Mouse (Mus musculus): ENCODE data around the gene Lemd1.
A peak's percentile ranks its signal among the peaks of the same experiment; 100 is the strongest.

The Lemd1 gene

GRCm38 (mm10) chr1:132200562-132201510, 9.6 kb downstream of the Lemd1 start:
- DNase-seq (ENCODE audit: low spot score), result no peak

- DNase-seq (ENCODE audit: low spot score), result no peak
Measured at GRCm38 (mm10) chr1:132201511-132201860, 10.3 kb downstream of the Lemd1 start.

GRCm38 (mm10) chr1:132201936-132202335, 10.7 kb downstream of the Lemd1 start:
- DNase-seq (ENCODE audit: low spot score), result no peak

- no peak for DNase-seq (ENCODE audit: low spot score)
Measured at GRCm38 (mm10) chr1:132202771-132203170, 11.5 kb downstream of the Lemd1 start.

GRCm38 (mm10) chr1:132205958-132206357, 14.7 kb downstream of the Lemd1 start:
- no peak for DNase-seq (ENCODE audit: low spot score)

GRCm38 (mm10) chr1:132206828-132207227, 15.6 kb downstream of the Lemd1 start:
- DNase-seq (ENCODE audit: low spot score), result no peak

GRCm38 (mm10) chr1:132208154-132208553, 16.9 kb downstream of the Lemd1 start:
- DNase-seq (ENCODE audit: low spot score), result no peak

- no peak for DNase-seq (ENCODE audit: low spot score)
Measured at GRCm38 (mm10) chr1:132209400-132209799, 18.2 kb downstream of the Lemd1 start.

- peak; percentile 21 for DNase-seq (ENCODE audit: low spot score)
Measured at GRCm38 (mm10) chr1:132210922-132211321, 19.7 kb downstream of the Lemd1 start.

GRCm38 (mm10) chr1:132211672-132212071, 20.4 kb downstream of the Lemd1 start:
- no peak for DNase-seq (ENCODE audit: low spot score)

GRCm38 (mm10) chr1:132212218-132212617, 21.0 kb downstream of the Lemd1 start:
- DNase-seq (ENCODE audit: low spot score), result peak; percentile 29

- no peak for DNase-seq (ENCODE audit: low spot score)
Measured at GRCm38 (mm10) chr1:132213076-132213475, 21.8 kb downstream of the Lemd1 start.

- no peak for DNase-seq (ENCODE audit: low spot score)
Measured at GRCm38 (mm10) chr1:132216276-132216675, 25.0 kb downstream of the Lemd1 start.

GRCm38 (mm10) chr1:132221627-132222026, 30.4 kb downstream of the Lemd1 start:
- no peak for DNase-seq (ENCODE audit: low spot score)

GRCm38 (mm10) chr1:132222166-132222565, 30.9 kb downstream of the Lemd1 start:
- DNase-seq (ENCODE audit: low spot score), result no peak

GRCm38 (mm10) chr1:132226297-132227080, 35.3 kb downstream of the Lemd1 start:
- no peak for DNase-seq (ENCODE audit: low spot score)

GRCm38 (mm10) chr1:132229667-132230066, 38.4 kb downstream of the Lemd1 start, which contains the start of gene Gm10188:
Gm10188 (minus strand) TSS chr1:132229767.
- DNase-seq (ENCODE audit: low spot score), result no peak

- DNase-seq (ENCODE audit: low spot score), result no peak
Measured at GRCm38 (mm10) chr1:132231470-132232274, 40.4 kb downstream of the Lemd1 start.

GRCm38 (mm10) chr1:132233566-132233965, 42.3 kb downstream of the Lemd1 start:
- peak; percentile 18 for DNase-seq (ENCODE audit: low spot score)

GRCm38 (mm10) chr1:132234757-132235273, 43.6 kb downstream of the Lemd1 start:
- no peak for DNase-seq (ENCODE audit: low spot score)

- DNase-seq (ENCODE audit: low spot score), result peak; percentile 56
Measured at GRCm38 (mm10) chr1:132237585-132238159, 46.4 kb downstream of the Lemd1 start.

All from c-Kit-positive CD71-positive TER-119-positive erythroid progenitor cells, embryonic 14.5 days (primary cell).